Mouse (Mus musculus): ENCODE data around the gene Clic5.
A peak's percentile ranks its signal among the peaks of the same experiment; 100 is the strongest.

Gene Clic5

GRCm38 (mm10) chr17:44261594-44262202, 73.3 kb downstream of the Clic5 start:
- peak; percentile 89 for DNase-seq (ENCODE audit: inconsistent ontology term)

GRCm38 (mm10) chr17:44270043-44270442, 81.7 kb downstream of the Clic5 start:
- DNase-seq (ENCODE audit: inconsistent ontology term) = no peak

- DNase-seq (ENCODE audit: inconsistent ontology term) = no peak
These were observed 83.0 kb downstream of the Clic5 start for GRCm38 (mm10) chr17:44271426-44271825.

- DNase-seq (ENCODE audit: inconsistent ontology term) = no peak
These were observed 86.4 kb downstream of the Clic5 start for GRCm38 (mm10) chr17:44274804-44275203.

GRCm38 (mm10) chr17:44288320-44288719, 99.9 kb downstream of the Clic5 start:
- DNase-seq (ENCODE audit: inconsistent ontology term) = no peak

- DNase-seq (ENCODE audit: inconsistent ontology term) = peak; percentile 82
These were observed 108.8 kb downstream of the Clic5 start for GRCm38 (mm10) chr17:44297221-44297620.

- no peak for DNase-seq (ENCODE audit: inconsistent ontology term)
These were observed 111.9 kb downstream of the Clic5 start for GRCm38 (mm10) chr17:44300236-44300635.

GRCm38 (mm10) chr17:44300723-44301122, 112.3 kb downstream of the Clic5 start:
- peak; percentile 81 for DNase-seq (ENCODE audit: inconsistent ontology term)

- DNase-seq (ENCODE audit: inconsistent ontology term) = no peak
These were observed 112.9 kb downstream of the Clic5 start for GRCm38 (mm10) chr17:44301224-44301811.

- DNase-seq (ENCODE audit: inconsistent ontology term) = no peak
These were observed 115.7 kb downstream of the Clic5 start for GRCm38 (mm10) chr17:44304076-44304475.

- no peak for DNase-seq (ENCODE audit: inconsistent ontology term)
These were observed 121.7 kb downstream of the Clic5 start for GRCm38 (mm10) chr17:44309914-44310622.

GRCm38 (mm10) chr17:44325314-44325713, 136.9 kb downstream of the Clic5 start:
- no peak for DNase-seq (ENCODE audit: inconsistent ontology term)

- peak; percentile 69 for DNase-seq (ENCODE audit: inconsistent ontology term)
These were observed 139.1 kb downstream of the Clic5 start for GRCm38 (mm10) chr17:44327279-44328146.

GRCm38 (mm10) chr17:44328147-44328482, 139.7 kb downstream of the Clic5 start:
- DNase-seq (ENCODE audit: inconsistent ontology term) = no peak
